Mouse (Mus musculus) heart, embryonic 15.5 days (tissue): ENCODE results near the gene Cytip. TPM values are rescaled to one million over a fixed set of nuclear protein-coding genes. Genes with fewer than 3 reads are reported as not detected.

Experiments
- ATAC-seq: fragments of 200-750 bp; cut with Nextera tagmentation; replicated peaks from 2 replicates; pipeline ENCODE4 v1.8.0; 2017; ENCODE audit warnings: low read depth, moderate TSS enrichment; ENCODE audit not compliant: insufficient number of reproducible peaks, insufficient read depth, low FRiP score
- H3K27ac ChIP-seq: fragments of 300-500 bp; sonication (generic); 2 replicates; pipeline ENCODE4 v1.5.1; 2015; ENCODE audit warnings: mild to moderate bottlenecking, inconsistent platforms
- H3K27me3 ChIP-seq: fragments of 300-500 bp; sonication (generic); 2 replicates; pipeline ENCODE4 v1.6.1; 2015; ENCODE audit warnings: inconsistent platforms
- H3K36me3 ChIP-seq: fragments of 300-500 bp; sonication (generic); 2 replicates; pipeline ENCODE4 v1.6.1; 2015; ENCODE audit warnings: mild to moderate bottlenecking, inconsistent platforms
- H3K4me1 ChIP-seq: fragments of 300-500 bp; sonication (generic); replicated peaks from 2 replicates; pipeline ENCODE4 v1.6.1; 2015; ENCODE audit warnings: inconsistent platforms
- H3K4me2 ChIP-seq: fragments of 300-500 bp; sonication (generic); 2 replicates; pipeline ENCODE4 v1.6.1; 2015; ENCODE audit warnings: inconsistent platforms, mild to moderate bottlenecking, moderate library complexity
- H3K4me3 ChIP-seq: fragments of 300-500 bp; sonication (generic); 2 replicates; pipeline ENCODE4 v1.5.1; 2015; ENCODE audit warnings: mild to moderate bottlenecking, inconsistent platforms
- H3K9ac ChIP-seq: fragments of 300-500 bp; sonication (generic); 2 replicates; pipeline ENCODE4 v1.6.1; 2015; ENCODE audit warnings: mild to moderate bottlenecking, inconsistent platforms
- H3K9me3 ChIP-seq: fragments of 300-500 bp; sonication (generic); replicated peaks from 2 replicates; pipeline ENCODE4 v1.6.1; 2016; ENCODE audit warnings: inconsistent platforms
- WGBS: fragments of 180-500 bp; shearing (Covaris S2); methylation state at CpG from one replicate; pipeline ENCODE4 v1.1.7; 2015; ENCODE audit warnings: mixed read lengths; 5-methylcytosine and 5-hydroxymethylcytosine counted together
- polyA plus RNA-seq: library from polyadenylated mRNA; unstranded; fragments of >200 nt; fragmentation: Nextera tagmentation; extraction: Ambion mirVana; gene quantifications from 2 replicates; pipeline ENCODE4 v1.2.1, GENCODE M21; 2015

Cytip gene
- polyA plus RNA-seq, 1 experiment from 2014 or later = 1.5 TPM

DNA sequence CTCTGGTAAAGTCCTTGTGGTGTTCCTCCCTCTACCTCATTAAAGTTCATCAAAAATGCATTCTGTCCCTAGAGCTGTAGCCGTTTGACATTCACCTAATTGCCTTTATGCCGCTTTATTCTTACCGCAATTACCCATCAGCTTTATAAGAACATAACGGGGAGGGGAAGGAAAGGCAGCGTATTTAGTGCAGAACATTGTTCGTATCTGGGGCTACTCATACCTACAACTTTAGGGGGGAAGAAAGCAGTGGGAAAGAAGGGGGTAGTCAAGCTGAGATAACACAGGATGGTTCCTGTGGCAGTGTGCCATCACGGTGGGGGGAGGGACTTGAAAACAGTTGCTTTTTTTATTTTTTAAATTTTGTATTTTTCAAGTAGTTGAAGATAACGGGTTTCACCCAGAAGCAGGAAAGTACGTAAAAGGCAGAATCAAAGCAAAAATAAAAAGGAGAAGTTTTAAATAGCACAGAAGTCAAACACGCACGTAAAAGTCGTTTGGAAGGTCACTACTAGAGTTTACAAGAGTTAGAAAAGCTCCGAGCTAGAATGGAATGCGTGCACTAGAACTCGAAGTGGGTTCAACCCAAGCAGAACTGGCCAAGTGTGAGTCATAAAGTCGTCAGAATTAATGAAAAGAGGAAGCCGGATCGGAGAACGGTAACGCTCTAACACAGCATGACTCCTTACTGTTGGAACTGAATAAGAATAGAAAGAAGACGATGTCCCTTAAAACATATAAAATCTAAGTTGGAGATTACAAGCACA is 34.6 kb downstream of the Cytip start:
- Histone ChIP-seq H3K36me3 (no peaks in the 10 kb centered on the region), H3K27ac (no peak overlapping the region), H3K9me3 (no peaks in the 10 kb centered on the region), H3K4me1 (peaks cover 9% of the 10 kb centered on the region; the same call in 1 of the 2 replicates), H3K4me3 (no peak overlapping the region), H3K27me3 (no peaks in the 10 kb centered on the region), H3K9ac (no peak overlapping the region), H3K4me2 (peak overlapping the region; percentile 15; the same call in 1 of the 2 replicates)
- ATAC-seq = no peak
- WGBS = 55% methylated on average over 21 of the region's 21 CpGs

DNA sequence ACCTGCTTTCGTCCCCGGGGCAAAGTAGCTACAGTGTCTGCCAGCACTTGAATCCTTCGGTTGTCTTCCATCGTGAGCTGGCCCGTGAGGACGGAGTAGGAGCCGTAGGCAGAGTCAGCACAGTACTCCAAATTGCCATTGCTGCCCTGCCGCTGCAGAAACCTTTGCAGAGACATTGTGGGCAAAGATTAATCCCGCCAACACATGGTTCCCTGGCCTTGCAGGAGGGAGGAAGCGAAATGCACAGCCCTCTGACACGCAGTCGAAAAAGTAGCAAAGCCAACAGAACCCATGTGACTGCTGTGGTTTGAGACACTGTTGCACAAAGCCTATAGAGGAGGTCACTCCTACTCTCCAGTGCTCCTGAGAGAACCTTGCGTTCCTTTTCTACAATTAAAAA is 35.5 kb downstream of the Cytip start:
- H3K36me3 ChIP-seq = no peaks in the 10 kb centered on the region
- no peak overlapping the region for H3K9ac ChIP-seq
- WGBS = 88% methylated on average over 13 of the region's 13 CpGs
- H3K4me1 ChIP-seq = peaks cover 9% of the 10 kb centered on the region; the same call in 1 of the 2 replicates
- H3K4me2 ChIP-seq = no peak overlapping the region
- no peak overlapping the region for H3K27ac ChIP-seq
- no peaks in the 10 kb centered on the region for H3K9me3 ChIP-seq
- ATAC-seq = no peak
- H3K4me3 ChIP-seq = peak overlapping the region; percentile 17; the same call in 1 of the 2 replicates
- no peaks in the 10 kb centered on the region for H3K27me3 ChIP-seq

- no peaks in the 10 kb centered on the region for H3K27me3 ChIP-seq
- 77% methylated on average over 6 of the region's 6 CpGs for WGBS
- no peak overlapping the region for H3K9ac ChIP-seq
- ATAC-seq = no peak
- H3K9me3 ChIP-seq = no peaks in the 10 kb centered on the region
- no peaks in the 10 kb centered on the region for H3K36me3 ChIP-seq
- H3K4me2 ChIP-seq = no peak overlapping the region
- no peak overlapping the region for H3K27ac ChIP-seq
- H3K4me3 ChIP-seq = no peak overlapping the region
- H3K4me1 ChIP-seq = peaks cover 9% of the 10 kb centered on the region; the same call in 1 of the 2 replicates
These were observed 36.2 kb downstream of the Cytip start for GRCm38 (mm10) chr2:58159121-58159520.

DNA sequence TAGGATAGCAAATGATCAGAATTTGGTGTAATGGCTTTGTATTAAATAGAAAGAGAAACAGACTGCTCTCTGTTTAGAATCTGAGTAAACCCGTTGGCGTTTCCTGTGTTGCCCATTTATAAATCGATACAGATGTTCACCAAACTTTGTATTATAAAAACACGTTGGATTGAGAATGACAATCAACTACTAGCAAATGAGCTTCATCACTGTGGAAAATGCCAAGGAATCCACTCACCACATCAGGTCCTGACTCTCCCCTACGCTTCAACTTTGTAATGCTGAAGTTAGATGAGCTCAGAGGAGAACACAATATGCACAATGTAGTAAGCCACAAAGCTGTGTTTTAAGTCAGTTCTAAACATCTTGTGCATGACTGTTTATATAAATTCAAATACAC is 36.8 kb downstream of the Cytip start:
- no peak overlapping the region for H3K27ac ChIP-seq
- no peaks in the 10 kb centered on the region for H3K36me3 ChIP-seq
- WGBS = 85% methylated on average over 5 of the region's 5 CpGs
- no peak for ATAC-seq
- no peak overlapping the region for H3K4me2 ChIP-seq
- no peaks in the 10 kb centered on the region for H3K9me3 ChIP-seq
- H3K27me3 ChIP-seq = no peaks in the 10 kb centered on the region
- peaks cover 9% of the 10 kb centered on the region; the same call in 1 of the 2 replicates for H3K4me1 ChIP-seq
- H3K9ac ChIP-seq = no peak overlapping the region
- no peak overlapping the region for H3K4me3 ChIP-seq

GRCm38 (mm10) chr2:58158107-58158506 is 37.2 kb downstream of the Cytip start:
- H3K27ac ChIP-seq = no peak overlapping the region
- H3K27me3 ChIP-seq = no peaks in the 10 kb centered on the region
- no peak overlapping the region for H3K4me2 ChIP-seq
- H3K36me3 ChIP-seq = no peaks in the 10 kb centered on the region
- no peak for ATAC-seq
- no peak overlapping the region for H3K9ac ChIP-seq
- 75% methylated on average over 2 of the region's 2 CpGs for WGBS
- no peaks in the 10 kb centered on the region for H3K9me3 ChIP-seq
- H3K4me3 ChIP-seq = no peak overlapping the region
- peaks cover 9% of the 10 kb centered on the region; the same call in 1 of the 2 replicates for H3K4me1 ChIP-seq

DNA sequence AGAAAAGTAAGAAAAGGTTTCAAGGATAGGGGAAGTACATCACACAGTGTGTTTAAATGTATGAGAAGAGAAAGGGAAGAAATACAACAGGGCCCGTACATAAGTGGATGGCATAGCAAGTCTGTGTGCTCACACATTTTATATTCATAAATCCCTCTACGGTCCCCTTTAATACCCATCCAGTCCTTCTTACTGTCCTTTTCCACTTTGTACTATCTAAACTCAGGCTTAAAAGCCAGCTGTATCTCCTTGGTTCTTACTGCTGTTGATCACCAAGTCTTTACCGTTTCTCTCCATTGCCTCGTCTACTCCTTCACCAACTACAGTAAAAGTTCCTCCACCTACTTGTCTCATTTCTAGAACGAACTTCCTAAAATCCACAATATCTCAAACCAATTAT is 37.9 kb downstream of the Cytip start:
- Histone ChIP-seq H3K4me2 (no peak overlapping the region), H3K9me3 (no peaks in the 10 kb centered on the region), H3K9ac (no peak overlapping the region), H3K36me3 (no peaks in the 10 kb centered on the region), H3K27ac (no peak overlapping the region), H3K4me1 (peaks cover 9% of the 10 kb centered on the region; the same call in 1 of the 2 replicates), H3K27me3 (no peaks in the 10 kb centered on the region), H3K4me3 (no peak overlapping the region)
- ATAC-seq = no peak
- WGBS = 86% methylated on average over 5 of the region's 5 CpGs

DNA sequence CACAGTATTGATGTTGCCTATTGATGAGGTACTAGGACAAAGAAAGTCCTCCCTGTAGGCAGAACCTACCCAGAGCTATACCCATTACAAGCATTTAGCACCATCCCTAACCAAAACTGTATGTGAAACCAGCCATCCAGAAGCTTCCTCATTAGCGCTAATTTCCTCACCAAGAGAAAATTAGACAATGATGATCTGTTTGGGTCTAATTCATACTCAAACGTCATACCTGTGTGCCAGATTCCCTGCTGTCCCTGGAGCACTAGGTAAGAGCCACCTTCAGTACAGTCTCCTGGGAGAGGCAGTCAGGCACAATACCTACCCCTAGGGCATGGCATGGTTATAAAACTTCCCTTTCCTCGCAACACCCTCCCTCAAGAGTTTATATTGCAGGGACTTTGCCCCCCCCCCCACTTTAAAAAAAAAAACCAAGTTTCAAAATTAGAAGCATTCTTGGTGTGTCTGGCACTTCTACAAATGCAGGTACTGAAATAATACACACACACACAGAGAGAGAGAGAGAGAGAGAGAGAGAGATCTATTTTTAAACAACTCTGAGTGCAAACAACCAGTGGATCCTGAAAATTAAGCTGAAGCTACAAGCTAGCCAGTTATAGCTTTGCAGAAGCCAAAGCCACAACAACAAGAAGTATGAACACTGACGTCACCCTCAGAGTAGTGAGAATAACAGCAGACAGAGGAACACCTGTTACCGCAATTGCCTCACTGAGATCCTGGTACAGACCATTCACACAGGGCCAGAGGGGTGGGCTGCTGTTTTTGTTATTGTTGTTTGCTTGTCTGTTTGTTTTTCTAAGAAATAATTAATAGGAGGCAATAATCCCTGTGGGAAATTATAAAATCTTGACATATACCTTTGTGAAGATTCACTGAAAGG is 38.6 kb downstream of the Cytip start:
- H3K9ac ChIP-seq = no peak overlapping the region
- H3K4me3 ChIP-seq = no peak overlapping the region
- H3K4me2 ChIP-seq = no peak overlapping the region
- H3K36me3 ChIP-seq = no peaks in the 10 kb centered on the region
- H3K4me1 ChIP-seq = peaks cover 9% of the 10 kb centered on the region; the same call in 1 of the 2 replicates
- ATAC-seq = peak; percentile 27; the same call in 1 of the 2 replicates
- no peaks in the 10 kb centered on the region for H3K9me3 ChIP-seq
- peak overlapping the region; percentile 32; the same call in 1 of the 2 replicates for H3K27ac ChIP-seq
- H3K27me3 ChIP-seq = no peaks in the 10 kb centered on the region
- WGBS = 67% methylated on average over 5 of the region's 5 CpGs

DNA sequence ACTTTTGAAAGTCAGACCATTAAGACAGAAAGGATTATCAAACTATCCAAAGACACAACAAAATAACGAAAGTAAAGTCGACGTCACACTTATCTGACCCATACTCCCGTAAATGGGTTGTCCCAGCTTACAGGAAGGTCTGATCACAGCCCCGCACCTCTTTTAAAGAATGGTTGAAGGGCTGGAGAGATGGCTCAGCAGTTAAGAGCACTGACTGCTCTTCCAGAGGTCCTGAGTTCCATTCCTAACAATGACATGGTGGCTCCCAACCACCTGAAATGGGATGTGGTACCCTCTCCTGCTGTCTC is 39.3 kb downstream of the Cytip start:
- H3K4me1 ChIP-seq = peaks cover 9% of the 10 kb centered on the region; the same call in 1 of the 2 replicates
- WGBS = 60% methylated on average over 5 of the region's 5 CpGs
- no peaks in the 10 kb centered on the region for H3K36me3 ChIP-seq
- H3K9me3 ChIP-seq = no peaks in the 10 kb centered on the region
- H3K4me2 ChIP-seq = no peak overlapping the region
- no peak for ATAC-seq
- H3K27ac ChIP-seq = peak overlapping the region; percentile 32; the same call in 1 of the 2 replicates
- no peaks in the 10 kb centered on the region for H3K27me3 ChIP-seq
- no peak overlapping the region for H3K9ac ChIP-seq
- no peak overlapping the region for H3K4me3 ChIP-seq

- no peaks in the 10 kb centered on the region for H3K27me3 ChIP-seq
- WGBS = 57% methylated on average over 6 of the region's 7 CpGs
- no peaks in the 10 kb centered on the region for H3K36me3 ChIP-seq
- H3K9ac ChIP-seq = no peak overlapping the region
- 0 out of 2 replicates have a peak, but pooled peaks have one; percentile 39 for ATAC-seq
- peaks cover 6% of the 10 kb centered on the region; the same call in 1 of the 2 replicates for H3K4me1 ChIP-seq
- H3K4me2 ChIP-seq = no peak overlapping the region
- H3K4me3 ChIP-seq = no peak overlapping the region
- H3K27ac ChIP-seq = peak overlapping the region; percentile 32; the same call in 1 of the 2 replicates
- H3K9me3 ChIP-seq = no peaks in the 10 kb centered on the region
These were observed 39.8 kb downstream of the Cytip start for GRCm38 (mm10) chr2:58155271-58156107.

DNA sequence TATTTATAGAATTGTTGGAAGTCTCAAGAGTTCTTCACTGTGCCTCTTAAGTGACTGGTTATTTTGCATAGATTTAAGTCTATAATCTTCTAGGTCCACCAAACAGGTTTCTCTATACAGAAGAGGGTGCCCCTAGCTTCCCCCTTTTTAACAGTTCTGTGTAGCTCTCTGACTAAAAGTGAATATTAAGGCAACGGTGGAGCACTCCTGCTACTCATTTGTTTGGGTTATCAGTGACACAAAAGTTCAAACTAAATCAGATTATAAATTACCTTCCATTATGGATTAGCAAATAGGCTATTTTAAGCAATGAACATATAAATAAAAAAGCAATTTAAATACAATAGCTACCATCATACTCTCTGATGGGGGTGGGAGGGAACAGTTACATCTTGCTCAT is 40.8 kb downstream of the Cytip start:
- Histone ChIP-seq H3K9me3 (no peaks in the 10 kb centered on the region), H3K27me3 (no peaks in the 10 kb centered on the region), H3K4me2 (no peak overlapping the region), H3K4me1 (peaks cover 6% of the 10 kb centered on the region; the same call in 1 of the 2 replicates), H3K36me3 (no peaks in the 10 kb centered on the region), H3K9ac (no peak overlapping the region), H3K4me3 (no peak overlapping the region), H3K27ac (no peak overlapping the region)
- no peak for ATAC-seq
- WGBS = 71% methylated on average over 1 of the region's 1 CpGs

- 60% methylated on average over 7 of the region's 7 CpGs for WGBS
- Histone ChIP-seq H3K36me3 (no peaks in the 10 kb centered on the region), H3K4me2 (no peak overlapping the region), H3K27ac (no peak overlapping the region), H3K27me3 (no peaks in the 10 kb centered on the region), H3K9me3 (no peaks in the 10 kb centered on the region), H3K4me1 (peaks cover 6% of the 10 kb centered on the region; the same call in 1 of the 2 replicates), H3K4me3 (no peak overlapping the region), H3K9ac (no peak overlapping the region)
- no peak for ATAC-seq
These were observed 41.6 kb downstream of the Cytip start for GRCm38 (mm10) chr2:58153742-58154141.
